In the genomic region with DNA sequence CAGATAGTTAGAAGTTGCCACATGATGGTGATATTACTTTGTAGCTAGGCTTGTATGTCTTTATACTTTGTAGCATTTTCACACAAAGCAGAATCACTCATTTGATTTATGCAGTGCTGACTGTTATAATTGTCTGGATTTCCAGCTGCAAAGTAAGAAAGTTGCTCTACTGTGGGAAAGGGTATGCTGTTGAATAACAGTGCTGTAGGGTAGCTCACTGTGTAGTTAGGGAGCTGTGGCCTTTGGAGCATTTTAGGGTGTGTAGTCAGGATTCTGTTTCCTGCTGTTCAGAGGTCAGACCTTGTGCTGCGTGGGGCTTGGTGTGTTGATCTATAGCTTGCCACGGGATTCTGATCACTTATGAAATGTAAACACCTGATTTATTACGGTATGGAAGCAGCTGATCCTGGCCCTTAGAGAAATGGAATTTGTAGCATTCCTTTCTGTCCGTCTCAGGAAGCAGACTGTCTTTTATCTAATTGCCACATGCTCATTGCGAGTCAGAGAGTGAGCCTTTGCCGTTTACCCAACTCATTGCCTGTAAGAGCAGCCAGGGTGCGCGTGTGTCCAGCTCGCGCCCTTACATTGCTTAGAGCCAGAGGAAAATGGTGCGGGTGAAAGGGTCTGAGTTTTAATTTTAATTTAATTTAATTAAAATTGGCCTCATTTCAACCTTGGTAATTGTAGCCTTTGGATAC, we compare ENCODE assay signal across 16 mouse cellular contexts. TPM values are rescaled to one million over a fixed set of nuclear protein-coding genes. Genes with fewer than 3 reads are reported as not detected.
DNase-seq lines count a peak whose midpoint lies in the region; ATAC-seq and TF ChIP-seq lines count a peak whose summit lies in the region.
"Had no signal": no experiment of that assay in that cellular context is flagged by ENCODE, and none has a peak within 500 bp of the region (broad histone marks: within the 10 kb centered on the region; RNA-seq: fewer than 3 reads in every experiment).

No protein-coding gene starts in this region.

- H3K9ac ChIP-seq in heart, embryonic 11.5 days (ENCODE audit: low read depth, low read length) = no peak overlapping the region
- H3K9ac ChIP-seq in intestine, embryonic 15.5 days = no peak overlapping the region
- no peak overlapping the region for H3K9ac ChIP-seq in hindbrain, embryonic 14.5 days
- H3K9ac ChIP-seq: embryonic facial prominence, embryonic 15.5 days had no signal

- H3K4me3 ChIP-seq in heart, embryonic 11.5 days (ENCODE audit: low read depth, low read length) = no peak overlapping the region
- H3K4me3 ChIP-seq in megakaryocyte, embryonic 14.5 days (replicated peaks) = peak overlapping the region; percentile 64
- no peak overlapping the region for H3K4me3 ChIP-seq in intestine, embryonic 15.5 days (replicated peaks)
- H3K4me3 ChIP-seq in small intestine, adult 2 months (ENCODE audit: low read depth, low read length) = peak overlapping the region; percentile 14; the same call in 1 of the 2 replicates
- no peak overlapping the region for H3K4me3 ChIP-seq in hindbrain, embryonic 14.5 days (replicated peaks; ENCODE audit: low read length)
- H3K4me3 ChIP-seq: embryonic facial prominence, embryonic 15.5 days; left cerebral cortex, adult 2 months had no signal

- no peak for TF ChIP-seq CTCF in small intestine, adult 2 months (IDR thresholded peaks at IDR 0.05; ENCODE audit: extremely low read depth, insufficient read length, insufficient replicate concordance, low read depth, low read length)

- H3K27ac ChIP-seq in heart, embryonic 11.5 days (ENCODE audit: low read depth, low read length) = peak overlapping the region; percentile 37; the same call in 1 of the 2 replicates
- peak overlapping the region; percentile 62 for H3K27ac ChIP-seq in intestine, embryonic 15.5 days
- peak overlapping the region; percentile 80 for H3K27ac ChIP-seq in small intestine, adult 2 months (ENCODE audit: insufficient read depth, low read depth, low read length)
- H3K27ac ChIP-seq in hindbrain, embryonic 14.5 days = no peak overlapping the region
- H3K27ac ChIP-seq: embryonic facial prominence, embryonic 15.5 days; left cerebral cortex, adult 2 months had no signal

- H3K9me3 ChIP-seq in heart, embryonic 11.5 days (replicated peaks; ENCODE audit: control insufficient read depth, low read length) = no peaks in the 10 kb centered on the region
- H3K9me3 ChIP-seq in megakaryocyte, embryonic 14.5 days = no peaks in the 10 kb centered on the region
- no peaks in the 10 kb centered on the region for H3K9me3 ChIP-seq in intestine, embryonic 15.5 days
- no peaks in the 10 kb centered on the region for H3K9me3 ChIP-seq in hindbrain, embryonic 14.5 days (ENCODE audit: control insufficient read depth, low read length)
- H3K9me3 ChIP-seq: embryonic facial prominence, embryonic 15.5 days had no signal

- no peak for ATAC-seq in heart, embryonic 11.5 days (replicated peaks; ENCODE audit: insufficient number of reproducible peaks, low FRiP score, low TSS enrichment)
- no peak for ATAC-seq in megakaryocyte, adult 5-6 weeks (ENCODE audit: poor library complexity, severe bottlenecking)
- ATAC-seq in intestine, embryonic 15.5 days = peak; percentile 89
- ATAC-seq in cerebellum, adult (ENCODE audit: insufficient number of reproducible peaks, low FRiP score, low TSS enrichment) = no peak
- ATAC-seq in hindbrain, embryonic 14.5 days (ENCODE audit: low FRiP score) = no peak

- 52% methylated on average over 11 of the region's 11 CpGs for WGBS in heart, embryonic 11.5 days (ENCODE audit: insufficient replicate concordance)
- 46% methylated on average over 11 of the region's 11 CpGs for WGBS in intestine, embryonic 15.5 days
- 22% methylated on average over 11 of the region's 11 CpGs for WGBS in small intestine, adult 2 months
- 79% methylated on average over 11 of the region's 11 CpGs for WGBS in hindbrain, embryonic 14.5 days

- no peaks in the 10 kb centered on the region for H3K27me3 ChIP-seq in heart, embryonic 11.5 days (ENCODE audit: control insufficient read depth, insufficient read depth, low read length)
- no peaks in the 10 kb centered on the region for H3K27me3 ChIP-seq in megakaryocyte, embryonic 14.5 days (replicated peaks)
- no peaks in the 10 kb centered on the region for H3K27me3 ChIP-seq in intestine, embryonic 15.5 days (replicated peaks)
- no peaks in the 10 kb centered on the region for H3K27me3 ChIP-seq in small intestine, adult 2 months (ENCODE audit: control insufficient read depth, insufficient read depth, low read length)
- no peaks in the 10 kb centered on the region for H3K27me3 ChIP-seq in hindbrain, embryonic 14.5 days (ENCODE audit: control insufficient read depth, insufficient read depth, low read length)
- H3K27me3 ChIP-seq: embryonic facial prominence, embryonic 15.5 days had no signal

- intact Hi-C loops in heart, postnatal 36 days (cut with DNase I) = no loop called here

- TF ChIP-seq POLR2A in small intestine, adult 2 months (IDR thresholded peaks at IDR 0.05; ENCODE audit: low read depth, low read length) = no peak

- no peak overlapping the region for H3K4me2 ChIP-seq in heart, embryonic 11.5 days
- no peak overlapping the region for H3K4me2 ChIP-seq in intestine, embryonic 15.5 days (replicated peaks)
- H3K4me2 ChIP-seq in hindbrain, embryonic 14.5 days (replicated peaks) = no peak overlapping the region
- H3K4me2 ChIP-seq: embryonic facial prominence, embryonic 15.5 days had no signal

- peaks cover 15% of the 10 kb centered on the region for H3K4me1 ChIP-seq in heart, embryonic 11.5 days (ENCODE audit: control insufficient read depth, insufficient read depth, low read length)
- peaks cover 53% of the 10 kb centered on the region for H3K4me1 ChIP-seq in megakaryocyte, embryonic 14.5 days
- peaks cover 23% of the 10 kb centered on the region for H3K4me1 ChIP-seq in intestine, embryonic 15.5 days (replicated peaks)
- H3K4me1 ChIP-seq in small intestine, adult 2 months (ENCODE audit: control insufficient read depth, insufficient read depth, insufficient read length, low read length) = peaks cover 22% of the 10 kb centered on the region
- H3K4me1 ChIP-seq in hindbrain, embryonic 14.5 days (replicated peaks; ENCODE audit: control insufficient read depth, insufficient read depth, low read length) = no peaks in the 10 kb centered on the region

- no peak for DNase-seq in heart, postnatal 36 days
- no peak for DNase-seq in hindbrain, embryonic 14.5 days (ENCODE audit: low spot score)
- DNase-seq: adrenal gland, postnatal 10 days; cerebellum, adult 9-10 months; kidney, postnatal 25 days; lung, adult 18-20 months had no signal

- H3K36me3 ChIP-seq in heart, embryonic 11.5 days (ENCODE audit: control insufficient read depth, insufficient read depth, low read length) = peaks cover 5% of the 10 kb centered on the region
- peaks cover 65% of the 10 kb centered on the region for H3K36me3 ChIP-seq in megakaryocyte, embryonic 14.5 days (replicated peaks; ENCODE audit: low read length)
- H3K36me3 ChIP-seq in intestine, embryonic 15.5 days = no peaks in the 10 kb centered on the region
- H3K36me3 ChIP-seq in small intestine, adult 2 months (ENCODE audit: control insufficient read depth, insufficient read depth, low read length) = peaks cover 10% of the 10 kb centered on the region
- H3K36me3 ChIP-seq in hindbrain, embryonic 14.5 days (replicated peaks; ENCODE audit: control insufficient read depth, insufficient read depth) = peaks cover 14% of the 10 kb centered on the region

RNA-seq across cellular contexts. Expression of gene Gpatch2, which starts 11.2 kb away (rescaled TPM):
- polyA plus RNA-seq in heart, embryonic 11.5 days (2014; fragmentation: Nextera tagmentation; extraction: Ambion mirVana) = 16.9 and 17.0 TPM in 2 replicates
- 10 to 100 TPM in 1 of 2 experiments, 1 to 10 TPM in 1; 9.5 to 10.4 TPM for total RNA-seq in heart, postnatal 36 days (2021)
- 1.0 and 5.5 TPM in 2 replicates for polyA plus RNA-seq in megakaryocyte, embryonic 14.5 days (2012; ENCODE audit: insufficient read depth, low replicate concordance)
- 6.8 and 7.8 TPM in 2 replicates for total RNA-seq in megakaryocyte, adult 5-6 weeks (2015)
- 15.5 and 16.6 TPM in 2 replicates for total RNA-seq in megakaryocyte, adult 5-6 weeks (2017)
- 16.8 and 17.4 TPM in 2 replicates for polyA plus RNA-seq in intestine, embryonic 15.5 days (2015; fragmentation: Nextera tagmentation; extraction: Ambion mirVana)
- 3.1 and 6.7 TPM in 2 replicates for polyA plus RNA-seq in small intestine, adult 2 months (2012; rRNA removed)
- 17.3 and 17.5 TPM in 2 replicates for polyA plus RNA-seq in hindbrain, embryonic 14.5 days (2014; fragmentation: Nextera tagmentation; extraction: Ambion mirVana)

RNA-seq across cellular contexts. Expression of gene Spata17, which starts 11.2 kb away (rescaled TPM):
- polyA plus RNA-seq in heart, embryonic 11.5 days (2014; fragmentation: Nextera tagmentation; extraction: Ambion mirVana) = 0.72 and 1.5 TPM in 2 replicates
- under 1 TPM; 0.49 to 0.50 TPM for total RNA-seq in heart, postnatal 36 days (2021)
- not detected in 2 replicates for polyA plus RNA-seq in megakaryocyte, embryonic 14.5 days (2012; ENCODE audit: insufficient read depth, low replicate concordance)
- total RNA-seq in megakaryocyte, adult 5-6 weeks (2015) = not detected in 2 replicates
- total RNA-seq in megakaryocyte, adult 5-6 weeks (2017) = not detected in 2 replicates
- polyA plus RNA-seq in intestine, embryonic 15.5 days (2015; fragmentation: Nextera tagmentation; extraction: Ambion mirVana) = 0.85 and 1.2 TPM in 2 replicates
- not detected in 2 replicates for polyA plus RNA-seq in small intestine, adult 2 months (2012; rRNA removed)
- polyA plus RNA-seq in hindbrain, embryonic 14.5 days (2014; fragmentation: Nextera tagmentation; extraction: Ambion mirVana) = 0.97 and 2.8 TPM in 2 replicates
- total RNA-seq: hematopoietic stem cell, adult 5-6 weeks; monocyte, adult 5-6 weeks had no signal

Comparison
In these comparisons a context has a peak if more than half of its experiments do, and no peak if none do; other contexts are left out.
1. H3K4me3 ChIP-seq: peak in megakaryocyte, embryonic 14.5 days (single experiment) and small intestine, adult 2 months (single experiment); none in heart, embryonic 11.5 days (single experiment), intestine, embryonic 15.5 days (single experiment) and hindbrain, embryonic 14.5 days (single experiment).